Comparison of ENCODE assay signal across 8 mouse cellular contexts in the genomic region with DNA sequence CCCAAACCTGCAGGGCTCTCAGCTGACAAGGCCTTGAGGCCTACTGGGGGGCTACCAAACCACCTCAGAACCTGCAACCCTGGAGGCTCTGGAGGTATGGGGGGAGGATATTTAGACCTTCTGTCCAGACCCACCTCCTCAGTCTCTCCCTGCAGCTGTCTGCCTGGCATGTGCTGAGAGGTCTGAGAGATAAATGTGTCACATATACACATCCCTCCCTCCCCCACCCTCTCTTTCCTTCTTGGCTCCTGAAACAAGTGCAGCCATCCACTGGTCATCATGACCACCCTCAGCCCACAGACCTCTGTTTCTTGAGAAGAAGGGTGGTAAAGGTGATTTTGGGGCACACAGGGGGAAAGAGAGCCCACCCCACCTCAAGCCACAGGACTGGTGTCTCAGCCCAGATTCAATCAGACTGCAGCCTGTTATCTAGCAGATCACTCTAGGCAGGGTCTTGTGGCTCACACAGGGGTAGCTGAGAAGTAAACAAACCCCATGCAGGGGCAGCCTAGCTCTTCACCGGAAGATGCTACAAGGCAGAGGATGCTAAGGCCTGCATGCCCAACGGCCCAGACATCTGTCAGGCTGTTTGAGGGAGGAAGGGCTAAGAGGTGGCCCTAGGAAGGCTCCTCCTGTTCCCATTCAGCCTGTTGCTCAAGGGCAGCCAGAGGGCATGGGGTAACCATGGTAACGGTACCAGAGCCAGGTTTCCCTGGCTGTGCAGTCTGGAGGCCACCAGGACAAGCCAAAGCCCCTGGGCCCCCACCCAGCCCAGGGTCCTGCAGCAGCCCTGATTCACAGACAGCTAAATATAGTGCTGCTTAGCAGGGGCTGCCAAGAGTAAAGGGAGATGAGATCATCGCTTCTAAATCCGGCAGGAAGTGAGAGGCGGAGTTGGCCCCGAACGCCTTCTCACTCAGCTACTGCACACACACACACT. TPM values are rescaled to one million over a fixed set of nuclear protein-coding genes. Genes with fewer than 3 reads are reported as not detected.
DNase-seq lines count a peak whose midpoint lies in the region; ATAC-seq and TF ChIP-seq lines count a peak whose summit lies in the region.

No protein-coding gene starts in this region.

- peak; percentile 93 for DNase-seq in 3134 (ENCODE audit: extremely low read depth, insufficient read length, low spot score)
- DNase-seq in heart, embryonic 10.5 days (ENCODE audit: low spot score): peak; percentile 96
- DNase-seq in kidney, adult 8-10 months: peak; percentile 65 to 73
- peak; percentile 64 for DNase-seq in limb, embryonic 11.5 days (ENCODE audit: low spot score)
- peak; percentile 68 for DNase-seq in right cerebral cortex, postnatal 4 days

- H3K36me3 ChIP-seq in embryonic facial prominence, embryonic 15.5 days: no peaks in the 10 kb centered on the region
- no peaks in the 10 kb centered on the region for H3K36me3 ChIP-seq in heart, embryonic 10.5 days
- no peaks in the 10 kb centered on the region for H3K36me3 ChIP-seq in limb, embryonic 11.5 days (ENCODE audit: control insufficient read depth, insufficient read depth, low read length)
- no peaks in the 10 kb centered on the region for H3K36me3 ChIP-seq in midbrain, embryonic 12.5 days

- H3K27ac ChIP-seq in bone marrow, adult 2 months (ENCODE audit: control insufficient read depth, insufficient read depth, low read depth, low read length, poor library complexity): peak overlapping the region; percentile 74
- H3K27ac ChIP-seq in embryonic facial prominence, embryonic 15.5 days (replicated peaks): peak overlapping the region; percentile 86
- H3K27ac ChIP-seq in heart, embryonic 10.5 days: peak overlapping the region; percentile 93
- no peak overlapping the region; the same call in 1 of the 2 replicates for H3K27ac ChIP-seq in limb, embryonic 11.5 days (replicated peaks; ENCODE audit: low read depth, low read length)
- peak overlapping the region; percentile 54 for H3K27ac ChIP-seq in midbrain, embryonic 12.5 days (replicated peaks)

- 0 out of 2 replicates have a peak overlapping the region, but pooled peaks have one; percentile 2 for H3K4me2 ChIP-seq in embryonic facial prominence, embryonic 15.5 days (replicated peaks)
- no peak overlapping the region for H3K4me2 ChIP-seq in limb, embryonic 11.5 days (ENCODE audit: low read depth, severe bottlenecking)
- H3K4me2 ChIP-seq in midbrain, embryonic 12.5 days (replicated peaks): no peak overlapping the region

- no peak overlapping the region for H3K4me3 ChIP-seq in bone marrow, adult 2 months (replicated peaks; ENCODE audit: control insufficient read depth, low read depth, low read length)
- no peak overlapping the region for H3K4me3 ChIP-seq in embryonic facial prominence, embryonic 15.5 days (replicated peaks)
- peak overlapping the region; percentile 25; the same call in 1 of the 2 replicates for H3K4me3 ChIP-seq in heart, embryonic 10.5 days
- no peak overlapping the region for H3K4me3 ChIP-seq in limb, embryonic 11.5 days (ENCODE audit: low read depth, low read length)
- H3K4me3 ChIP-seq in midbrain, embryonic 12.5 days: no peak overlapping the region

- H3K4me1 ChIP-seq in bone marrow, adult 2 months (ENCODE audit: control insufficient read depth, insufficient read depth, low read length): peaks cover 9% of the 10 kb centered on the region
- H3K4me1 ChIP-seq in embryonic facial prominence, embryonic 15.5 days: peaks cover 28% of the 10 kb centered on the region
- H3K4me1 ChIP-seq in heart, embryonic 10.5 days: peaks cover 59% of the 10 kb centered on the region
- peaks cover 15% of the 10 kb centered on the region for H3K4me1 ChIP-seq in limb, embryonic 11.5 days (ENCODE audit: control insufficient read depth, insufficient read depth, low read length)
- H3K4me1 ChIP-seq in midbrain, embryonic 12.5 days: peaks cover 16% of the 10 kb centered on the region

- no peak overlapping the region for H3K9ac ChIP-seq in embryonic facial prominence, embryonic 15.5 days
- no peak overlapping the region; the same call in 1 of the 2 replicates for H3K9ac ChIP-seq in limb, embryonic 11.5 days (ENCODE audit: low read length)
- H3K9ac ChIP-seq in midbrain, embryonic 12.5 days (replicated peaks): no peak overlapping the region

- peaks cover 5% of the 10 kb centered on the region; the same call in 1 of the 2 replicates for H3K27me3 ChIP-seq in embryonic facial prominence, embryonic 15.5 days
- H3K27me3 ChIP-seq in heart, embryonic 10.5 days (ENCODE audit: insufficient read depth, poor library complexity, severe bottlenecking): peaks cover 15% of the 10 kb centered on the region
- 0 out of 2 replicates have a peak, but pooled peaks cover 2% of the 10 kb centered on the region for H3K27me3 ChIP-seq in limb, embryonic 11.5 days (ENCODE audit: control insufficient read depth, insufficient read depth, low read length)
- H3K27me3 ChIP-seq in midbrain, embryonic 12.5 days: peaks cover 15% of the 10 kb centered on the region

- ATAC-seq in embryonic facial prominence, embryonic 15.5 days (ENCODE audit: insufficient number of reproducible peaks, low FRiP score, low TSS enrichment, low read depth): peak; percentile 89
- ATAC-seq in limb, embryonic 11.5 days (ENCODE audit: insufficient number of reproducible peaks, low FRiP score, low TSS enrichment, low read depth): peak; percentile 67; the same call in 1 of the 2 replicates
- peak; percentile 72 for ATAC-seq in midbrain, embryonic 12.5 days (ENCODE audit: low FRiP score, low read depth)

- no peak for TF ChIP-seq POLR2A in bone marrow, adult 2 months (IDR thresholded peaks at IDR 0.05; ENCODE audit: borderline replicate concordance, control insufficient read depth, low read depth, low read length)

- TF ChIP-seq CTCF in bone marrow, adult 2 months (IDR thresholded peaks at IDR 0.05; ENCODE audit: control insufficient read depth, insufficient read depth, low read length): no peak

- 2% methylated on average over 8 of the region's 8 CpGs for WGBS in bone marrow, adult 2 months
- 9% methylated on average over 8 of the region's 8 CpGs for WGBS in embryonic facial prominence, embryonic 15.5 days
- 8% methylated on average over 8 of the region's 8 CpGs for WGBS in heart, embryonic 10.5 days
- 15% methylated on average over 8 of the region's 8 CpGs for WGBS in limb, embryonic 11.5 days
- 12% methylated on average over 8 of the region's 8 CpGs for WGBS in midbrain, embryonic 12.5 days

- no peaks in the 10 kb centered on the region for H3K9me3 ChIP-seq in embryonic facial prominence, embryonic 15.5 days (replicated peaks)
- no peaks in the 10 kb centered on the region for H3K9me3 ChIP-seq in heart, embryonic 10.5 days
- no peaks in the 10 kb centered on the region for H3K9me3 ChIP-seq in limb, embryonic 11.5 days (ENCODE audit: control insufficient read depth, low read length)
- H3K9me3 ChIP-seq in midbrain, embryonic 12.5 days: no peaks in the 10 kb centered on the region

RNA-seq across cellular contexts. Expression of a gene that starts 44.6 kb away (rescaled TPM):
- 24.6 and 30.8 TPM in 2 replicates for polyA plus RNA-seq in bone marrow, adult 2 months (2011; ENCODE audit: insufficient read depth, insufficient read length, low replicate concordance, missing spikeins)
- 64.4 and 66.7 TPM in 2 replicates for polyA plus RNA-seq in embryonic facial prominence, embryonic 15.5 days (2015; fragmentation: Nextera tagmentation; extraction: Ambion mirVana)
- 48.1 and 56.7 TPM in 2 replicates for polyA plus RNA-seq in heart, embryonic 10.5 days (2016; fragmentation: Nextera tagmentation; extraction: Ambion mirVana)
- polyA plus RNA-seq in limb, embryonic 11.5 days (2014; fragmentation: Nextera tagmentation; extraction: Ambion mirVana): 29.0 and 30.3 TPM in 2 replicates
- polyA plus RNA-seq in midbrain, embryonic 12.5 days (2016; fragmentation: Nextera tagmentation; extraction: Ambion mirVana): 57.9 and 59.1 TPM in 2 replicates

RNA-seq across cellular contexts. Expression of a gene that starts 50.2 kb away (rescaled TPM):
- 2.8 and 3.7 TPM in 2 replicates for polyA plus RNA-seq in bone marrow, adult 2 months (2011; ENCODE audit: insufficient read depth, insufficient read length, low replicate concordance, missing spikeins)
- polyA plus RNA-seq in embryonic facial prominence, embryonic 15.5 days (2015; fragmentation: Nextera tagmentation; extraction: Ambion mirVana): 2.4 and 3.5 TPM in 2 replicates
- 2.1 and 2.6 TPM in 2 replicates for polyA plus RNA-seq in heart, embryonic 10.5 days (2016; fragmentation: Nextera tagmentation; extraction: Ambion mirVana)
- polyA plus RNA-seq in limb, embryonic 11.5 days (2014; fragmentation: Nextera tagmentation; extraction: Ambion mirVana): 0.41 and 1.6 TPM in 2 replicates
- 2.6 and 3.0 TPM in 2 replicates for polyA plus RNA-seq in midbrain, embryonic 12.5 days (2016; fragmentation: Nextera tagmentation; extraction: Ambion mirVana)
